Mouse (Mus musculus) hematopoietic multipotent progenitor cell, adult 10-12 weeks (in vitro differentiated cells): Measurements from ENCODE around the gene Ccdc88a. TPM values are rescaled to one million over a fixed set of nuclear protein-coding genes. Genes with fewer than 3 reads are reported as not detected.

Experiments
- polyA plus RNA-seq: library from polyadenylated mRNA; stranded (reverse); fragments of >175 nt; gene quantifications from 2 replicates; pipeline ENCODE4 v1.2.3, GENCODE M21; 2012; ENCODE audit warnings: low replicate concordance

Ccdc88a gene
- 8.6 and 27.6 TPM in 2 replicates for polyA plus RNA-seq

GRCm38 (mm10) chr11:29373396-29374273 lies at the start of gene Ccdc88a:
Gene Ccdc88a (plus strand): TSS chr11:29373658.

GRCm38 (mm10) chr11:29514682-29515412 lies 141.4 kb downstream of the Ccdc88a start, which contains the start of gene Prorsd1:
Gene Prorsd1 (minus strand): TSS chr11:29515033.

GRCm38 (mm10) chr11:29525988-29526794 lies 152.7 kb downstream of the Ccdc88a start, which contains the start of gene Mtif2:
Gene Mtif2 (plus strand): TSS chr11:29526408.

GRCm38 (mm10) chr11:29547752-29548503 lies 174.5 kb downstream of the Ccdc88a start, which contains the start of the genes Clhc1 and Rps27a:
Gene Clhc1 (plus strand): TSS chr11:29547950.
Gene Rps27a (minus strand): TSS chr11:29548109.

Other genes with a start within 250 kb of the Ccdc88a start
- 74.4 and 107 TPM in 2 replicates for gene Pnpt1, start 242.9 kb upstream of the Ccdc88a start, polyA plus RNA-seq
- gene Ppp4r3b, start 200.8 kb upstream of the Ccdc88a start, polyA plus RNA-seq, result 35.2 and 61.0 TPM in 2 replicates
- 19.8 and 22.7 TPM in 2 replicates for gene Cfap36, start 126.2 kb upstream of the Ccdc88a start, polyA plus RNA-seq
- 0.30 and 14.8 TPM in 2 replicates for gene Prorsd1, start 141.4 kb downstream of the Ccdc88a start, polyA plus RNA-seq
- gene Mtif2, start 152.8 kb downstream of the Ccdc88a start, polyA plus RNA-seq, result 5.2 and 9.2 TPM in 2 replicates
- not detected in 2 replicates for gene Clhc1, start 174.3 kb downstream of the Ccdc88a start, polyA plus RNA-seq
- 30.4 and 125 TPM in 2 replicates for gene Rps27a, start 174.5 kb downstream of the Ccdc88a start, polyA plus RNA-seq